Mouse (Mus musculus) G1E-ER4 (cell line): ENCODE results near the gene Pkd1. TPM values are rescaled to one million over a fixed set of nuclear protein-coding genes. Genes with fewer than 3 reads are reported as not detected.

Experiments used
- GATA1 ChIP-seq: IDR thresholded peaks from one replicate; pipeline ENCODE4 v1.8.0; 2012; ENCODE audit warnings: low read length, inconsistent platforms
- polyA plus RNA-seq: library from polyadenylated mRNA; stranded (reverse); fragments of >175 nt; gene quantifications from 2 replicates; pipeline ENCODE4 v1.2.3, GENCODE M21; 2012

Gene Pkd1
- polyA plus RNA-seq, 1 experiment = 4.0 TPM

GRCm38 (mm10) chr17:24548921-24549617 is 565 bp upstream of the Pkd1 start:
- TF ChIP-seq GATA1 = no peak

GRCm38 (mm10) chr17:24550416-24551049 is 899 bp downstream of the Pkd1 start:
- no peak for TF ChIP-seq GATA1

- no peak for TF ChIP-seq GATA1
Observed at GRCm38 (mm10) chr17:24551050-24551444, 1.4 kb downstream of the Pkd1 start.

DNA sequence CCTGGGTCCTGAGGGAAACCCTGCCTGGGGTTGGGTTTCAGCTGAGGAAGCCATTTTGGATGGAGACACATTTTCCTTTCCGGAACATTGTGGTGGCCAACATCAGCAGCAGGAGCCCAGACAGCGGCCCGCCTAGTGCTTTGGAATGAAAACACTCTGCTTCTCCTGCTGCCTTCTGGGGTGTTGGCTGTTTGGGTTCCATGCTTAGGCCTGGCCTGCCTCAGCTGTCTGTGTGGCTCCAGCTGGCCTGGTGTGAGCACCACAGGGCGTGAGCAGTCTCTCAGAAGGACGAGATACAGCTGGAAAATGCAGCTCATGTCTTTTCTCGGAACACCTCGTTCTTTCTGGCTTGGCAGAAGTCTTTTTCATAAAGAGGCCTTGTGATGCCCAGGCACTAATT is 7.5 kb downstream of the Pkd1 start:
- no peak for TF ChIP-seq GATA1

GRCm38 (mm10) chr17:24558600-24559099 is 9.0 kb downstream of the Pkd1 start:
- no peak for TF ChIP-seq GATA1

DNA sequence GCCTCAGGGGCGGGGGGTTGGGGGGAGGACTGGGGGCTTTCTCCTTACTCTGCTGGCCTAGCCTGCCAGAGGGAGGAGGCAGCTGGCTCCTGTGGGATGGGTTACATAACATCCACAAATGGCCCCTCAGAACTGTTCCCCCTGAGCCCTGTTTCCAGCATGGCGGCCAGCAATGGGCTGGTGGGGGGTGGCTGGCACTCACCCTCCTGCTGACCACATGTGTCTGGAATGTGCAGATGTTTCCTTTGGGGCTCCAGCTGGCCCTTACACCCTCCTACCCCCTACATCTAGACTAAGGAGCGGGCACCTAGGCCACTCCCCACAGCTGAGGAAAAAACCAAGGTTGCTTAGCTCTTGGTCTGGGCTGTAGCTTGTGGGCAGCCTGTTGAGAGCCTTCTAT is 9.5 kb downstream of the Pkd1 start:
- TF ChIP-seq GATA1 = no peak

DNA sequence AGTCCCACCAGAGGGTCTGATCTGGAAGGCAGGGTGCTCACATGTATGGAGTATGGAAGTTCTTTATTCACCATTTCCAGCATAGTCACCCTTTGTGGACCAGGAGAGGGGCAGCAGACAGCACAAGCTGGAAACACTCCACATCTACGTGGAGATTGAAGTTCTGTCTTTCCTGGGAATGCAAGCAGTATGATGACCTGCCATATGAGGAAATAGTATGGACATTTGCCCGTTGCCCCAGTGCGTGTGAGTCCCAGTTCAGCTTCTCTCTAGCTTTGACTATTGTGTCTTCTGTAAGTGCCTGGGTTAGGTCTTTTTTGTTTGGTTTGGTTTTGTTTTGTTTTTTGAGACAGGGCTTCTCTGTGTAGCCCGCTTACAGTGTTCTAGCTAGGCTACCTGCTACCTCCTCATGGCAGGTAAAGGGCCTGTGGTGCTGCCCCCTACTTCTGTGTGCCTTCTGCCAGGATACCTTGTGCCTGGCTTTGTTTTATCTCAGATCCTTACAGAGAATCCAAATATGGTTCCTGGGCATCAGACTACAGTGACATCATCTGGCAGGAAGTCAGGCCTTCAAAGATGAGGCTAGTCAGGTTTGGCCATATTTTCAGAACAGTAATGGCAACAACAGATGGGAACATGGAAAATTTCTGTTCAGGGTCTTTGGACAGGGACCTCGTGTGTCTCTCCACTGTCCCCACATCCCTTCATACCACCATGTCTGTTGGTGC is 10.8 kb downstream of the Pkd1 start:
- TF ChIP-seq GATA1 = no peak

- TF ChIP-seq GATA1 = no peak
Observed at GRCm38 (mm10) chr17:24561592-24561991, 12.0 kb downstream of the Pkd1 start.

DNA sequence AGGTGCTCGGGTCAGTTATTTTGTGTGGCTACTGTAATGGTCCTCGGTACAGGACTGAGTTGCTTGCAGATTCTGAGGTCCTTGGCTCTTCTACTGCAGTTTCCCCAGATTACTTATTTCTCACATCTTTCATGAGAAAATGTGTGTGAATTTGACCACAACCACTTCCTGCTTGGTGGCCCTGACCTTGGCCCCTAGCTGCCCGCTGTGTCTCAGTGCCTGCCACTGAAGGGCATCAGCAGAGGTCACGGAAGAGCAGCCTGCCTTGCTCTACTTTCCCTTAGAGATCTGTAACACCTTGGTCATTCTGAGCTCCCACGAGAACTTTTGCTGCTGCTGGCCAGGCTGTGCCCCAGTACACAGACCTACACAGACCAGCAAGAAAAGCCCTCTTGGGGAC is 14.0 kb downstream of the Pkd1 start:
- no peak for TF ChIP-seq GATA1

DNA sequence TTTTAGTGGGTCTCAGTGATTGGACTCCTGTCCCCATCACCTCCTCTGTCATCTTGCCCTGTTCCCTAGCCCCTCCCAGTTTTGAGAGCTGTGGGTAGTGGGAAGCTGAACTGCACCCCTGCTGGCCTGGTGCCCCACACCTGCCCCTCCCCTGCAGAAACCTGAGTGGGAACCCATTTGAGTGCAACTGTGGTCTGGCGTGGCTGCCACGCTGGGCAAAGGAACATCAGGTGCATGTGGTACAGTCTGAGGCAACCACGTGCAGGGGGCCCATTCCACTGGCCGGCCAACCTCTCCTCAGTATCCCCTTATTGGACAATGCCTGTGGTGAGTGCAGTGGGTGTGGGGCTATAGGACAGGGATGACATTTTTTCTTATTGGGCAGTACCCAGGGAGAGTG is 14.8 kb downstream of the Pkd1 start:
- no peak for TF ChIP-seq GATA1

DNA sequence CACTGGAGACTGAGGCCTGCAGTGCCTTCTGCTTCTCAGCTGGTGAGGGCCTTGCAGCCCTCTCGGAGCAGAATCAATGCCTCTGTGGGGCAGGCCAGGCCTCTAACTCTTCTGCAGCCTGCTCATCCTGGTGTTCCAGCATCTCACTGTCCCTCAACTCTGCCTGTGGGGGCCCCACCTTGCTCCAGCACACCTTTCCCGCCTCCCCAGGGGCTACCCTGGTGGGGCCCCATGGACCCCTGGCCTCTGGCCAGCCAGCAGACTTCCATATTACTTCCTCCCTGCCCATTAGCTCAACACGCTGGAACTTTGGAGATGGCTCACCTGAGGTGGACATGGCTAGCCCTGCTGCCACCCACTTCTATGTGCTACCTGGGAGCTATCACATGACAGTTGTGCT is 15.5 kb downstream of the Pkd1 start:
- no peak for TF ChIP-seq GATA1

- no peak for TF ChIP-seq GATA1
Observed at GRCm38 (mm10) chr17:24565792-24566191, 16.2 kb downstream of the Pkd1 start.

DNA sequence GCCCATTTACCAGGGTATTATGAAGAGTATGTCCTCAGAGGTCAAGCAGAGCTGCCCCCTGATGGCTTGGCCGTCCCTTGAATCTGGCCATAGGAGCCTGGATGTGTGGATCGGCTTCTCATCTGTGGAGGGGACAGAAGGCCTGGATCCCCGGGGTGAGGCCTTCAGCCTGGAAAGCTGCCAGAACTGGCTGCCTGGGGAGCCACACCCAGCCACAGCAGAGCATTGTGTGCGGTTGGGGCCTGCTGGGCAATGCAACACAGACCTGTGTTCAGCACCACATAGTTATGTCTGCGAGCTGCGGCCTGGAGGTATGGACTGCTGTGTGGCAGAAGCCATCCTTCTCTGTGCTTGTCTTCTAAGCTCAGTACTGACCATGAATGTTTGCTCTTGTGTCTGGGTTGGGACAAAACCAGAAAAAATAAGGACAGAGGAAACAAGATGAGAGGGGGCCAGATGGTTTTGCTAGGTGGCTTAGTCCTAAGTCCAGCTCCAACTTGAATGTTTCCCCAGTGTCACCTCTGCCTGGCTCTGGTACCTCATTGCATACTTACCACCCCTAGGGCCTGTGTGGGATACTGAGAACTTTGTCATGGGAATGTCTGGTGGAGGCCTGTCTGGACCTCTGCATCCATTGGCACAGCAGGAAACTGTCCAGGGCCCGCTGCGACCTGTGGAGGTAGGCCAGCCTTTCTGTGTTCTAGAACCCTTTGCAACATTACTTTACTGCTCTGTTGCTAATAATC is 17.6 kb downstream of the Pkd1 start:
- TF ChIP-seq GATA1 = no peak

GRCm38 (mm10) chr17:24569837-24570236 is 20.2 kb downstream of the Pkd1 start:
- no peak for TF ChIP-seq GATA1

GRCm38 (mm10) chr17:24572651-24573245 is 23.1 kb downstream of the Pkd1 start:
- TF ChIP-seq GATA1 = no peak
